Mouse (Mus musculus): Measurements from ENCODE around the gene Gstm6. TPM values are rescaled to one million over a fixed set of nuclear protein-coding genes. Genes with fewer than 3 reads are reported as not detected.
"Not testable (repeated sequence)": the region's sequence is repeated elsewhere in the genome, so short reads cannot be mapped to it uniquely, and the experiment has no call there.

Gene Gstm6
- polyA plus RNA-seq (2015; fragmentation: Nextera tagmentation; extraction: Ambion mirVana) = 14.5 and 17.3 TPM in 2 replicates

DNA sequence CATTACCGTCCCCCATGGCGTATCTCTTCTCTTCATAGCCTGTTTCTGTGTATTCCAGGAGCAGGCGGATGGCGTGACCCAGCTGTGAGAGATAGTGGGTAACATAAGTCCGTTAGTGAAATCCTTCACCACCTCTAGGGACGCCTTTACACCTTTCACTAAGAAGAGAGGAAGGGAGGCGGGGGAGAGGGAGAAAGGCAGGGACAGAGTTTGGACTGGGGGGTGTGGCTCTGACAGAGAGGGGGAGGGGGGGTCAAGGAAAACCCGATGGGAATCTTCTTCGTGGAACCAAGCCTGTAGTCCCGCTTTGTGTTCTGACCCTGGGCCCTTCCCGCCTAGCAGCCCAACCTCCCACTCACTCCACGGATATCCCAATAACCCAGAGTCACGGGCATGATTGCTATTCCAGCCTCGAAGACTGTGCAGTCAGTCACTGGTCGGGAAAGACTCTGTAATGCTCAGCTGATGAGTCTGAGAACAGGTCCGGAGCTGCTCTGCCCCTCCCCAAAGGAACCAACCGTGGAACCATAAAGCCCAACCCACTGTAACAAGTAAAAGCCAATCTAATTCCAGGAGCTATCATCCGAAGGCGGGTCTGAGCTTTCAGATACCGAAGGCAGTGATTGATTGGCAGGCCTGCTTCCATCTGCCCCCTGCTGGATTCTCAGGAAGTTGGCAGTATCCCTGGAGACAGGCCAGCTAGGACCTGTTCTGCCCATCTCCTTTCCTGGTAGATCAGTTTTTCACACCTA is at the start of gene Gstm6:
Gene Gstm6 (minus strand): TSS at position 511 of the 752 bp plus-strand sequence.
- Histone ChIP-seq H3K36me3 (no peaks in the 10 kb centered on the region), H3K9me3 (no peaks in the 10 kb centered on the region), H3K4me2 (replicated peaks) (peak within 1 kb of the TSS; percentile 53), H3K4me3 (replicated peaks) (peak within 1 kb of the TSS; percentile 30), H3K4me1 (replicated peaks) (peaks cover 23% of the 10 kb centered on the region), H3K9ac (replicated peaks) (peak within 1 kb of the TSS; percentile 50), H3K27me3 (no peaks in the 10 kb centered on the region), H3K27ac (no peak within 1 kb of the TSS)
- peak; percentile 90 for ATAC-seq
- 16% methylated on average over 20 of the region's 20 CpGs for WGBS

DNA sequence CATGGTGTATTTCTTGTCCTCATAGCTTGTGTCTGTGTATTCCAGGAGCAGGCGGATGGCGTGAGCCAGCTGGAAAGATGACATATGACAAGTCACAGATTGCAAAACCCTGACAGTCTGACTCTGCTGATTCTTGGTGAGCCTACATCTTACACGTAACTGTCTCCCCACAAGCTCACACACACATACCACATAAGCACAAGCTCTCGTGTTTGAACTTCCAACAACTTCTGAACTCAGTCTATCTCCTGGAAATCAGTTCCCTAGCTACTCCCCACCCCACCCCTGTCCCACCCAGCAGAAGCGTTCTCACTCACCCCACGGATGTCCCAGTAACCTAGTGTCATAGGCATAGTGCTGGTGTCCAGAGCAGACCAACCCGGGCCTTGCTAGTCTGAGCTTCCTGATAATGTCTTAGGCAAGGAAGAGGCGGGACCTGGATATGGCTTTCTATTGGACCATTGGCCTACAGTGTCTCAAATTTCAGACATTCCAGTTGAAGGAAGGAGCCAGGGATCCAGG is 42.6 kb upstream of the Gstm6 start, which contains the start of gene Gstm2:
Gene Gstm2 (minus strand): TSS at position 413 of the 522 bp plus-strand sequence.
- Histone ChIP-seq H3K27me3 (no peaks in the 10 kb centered on the region), H3K9me3 (no peaks in the 10 kb centered on the region), H3K27ac (no peak within 1 kb of the TSS), H3K4me2 (replicated peaks) (no peak within 1 kb of the TSS), H3K36me3 (no peaks in the 10 kb centered on the region), H3K4me3 (replicated peaks) (no peak within 1 kb of the TSS), H3K9ac (replicated peaks) (no peak within 1 kb of the TSS), H3K4me1 (replicated peaks) (no peaks in the 10 kb centered on the region)
- 67% methylated on average over 8 of the region's 8 CpGs for WGBS
- no peak for ATAC-seq

DNA sequence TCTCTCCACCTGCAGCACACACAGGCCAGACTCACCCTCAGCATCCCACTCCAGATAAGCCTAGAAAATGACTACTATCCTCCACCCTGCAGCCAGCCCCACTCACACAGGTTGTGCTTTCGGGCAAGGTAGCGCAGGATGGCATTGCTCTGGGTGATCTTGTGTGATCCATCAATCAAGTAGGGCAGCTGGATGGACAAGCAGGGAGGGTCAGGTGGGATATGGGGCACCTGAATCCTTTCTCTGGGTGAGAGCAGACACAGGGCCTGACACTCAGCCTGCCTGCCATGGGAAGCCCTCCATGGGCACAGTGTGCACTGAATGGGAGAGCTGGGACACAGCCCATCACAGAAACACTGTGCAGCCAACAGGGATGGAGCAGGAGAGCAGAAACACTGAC is 41.6 kb upstream of the Gstm6 start:
- H3K4me1 ChIP-seq (replicated peaks); ATAC-seq; H3K9ac ChIP-seq (replicated peaks); H3K4me2 ChIP-seq (replicated peaks); H3K9me3 ChIP-seq; H3K27me3 ChIP-seq; H3K36me3 ChIP-seq; H3K4me3 ChIP-seq (replicated peaks); H3K27ac ChIP-seq: not testable (repeated sequence)
- 98% methylated on average over 2 of the region's 2 CpGs for WGBS

DNA sequence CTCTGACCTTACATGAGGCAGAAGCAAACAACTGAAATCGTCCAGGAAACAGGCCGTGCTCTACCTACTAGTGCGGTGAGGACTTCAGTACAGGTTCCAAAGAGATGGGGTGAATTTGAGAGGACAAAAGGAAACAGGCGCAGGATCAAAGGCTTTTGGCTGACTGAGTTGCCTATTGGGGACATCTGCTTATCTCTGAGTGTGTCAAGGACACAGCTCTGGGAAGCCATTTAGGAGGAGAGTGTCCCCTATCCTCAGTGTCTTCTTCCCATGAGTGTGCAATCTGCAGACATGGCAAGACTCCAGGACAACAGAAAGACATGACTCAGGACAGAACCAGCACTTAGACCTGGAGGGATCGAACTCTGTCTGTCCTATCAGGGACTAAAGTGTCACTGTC is 40.9 kb upstream of the Gstm6 start:
- ATAC-seq = no peak
- Histone ChIP-seq H3K36me3 (no peaks in the 10 kb centered on the region), H3K9me3 (no peaks in the 10 kb centered on the region), H3K4me3 (replicated peaks) (no peak overlapping the region), H3K4me1 (replicated peaks) (no peaks in the 10 kb centered on the region), H3K27ac (no peak overlapping the region), H3K27me3 (no peaks in the 10 kb centered on the region), H3K4me2 (replicated peaks) (no peak overlapping the region), H3K9ac (replicated peaks) (no peak overlapping the region)
- WGBS = 89% methylated on average over 5 of the region's 5 CpGs

DNA sequence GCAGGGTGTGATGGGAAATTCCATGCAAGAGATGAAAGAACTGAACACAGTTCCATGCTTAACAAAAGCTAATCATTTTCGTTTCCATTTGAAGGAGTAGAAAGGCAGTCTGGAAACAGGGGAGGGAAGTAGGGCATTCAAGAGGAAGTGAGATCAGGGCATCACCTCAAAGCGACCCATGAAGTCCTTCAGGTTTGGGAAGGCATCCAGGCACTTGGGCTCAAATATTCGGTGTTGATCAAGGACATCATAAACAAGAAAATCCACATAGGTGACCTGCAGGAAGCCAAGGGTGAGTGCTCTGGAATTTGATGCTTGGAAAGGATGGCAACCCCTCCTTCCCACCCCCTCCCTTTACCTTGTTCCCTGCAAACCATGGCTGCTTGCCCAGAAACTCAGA is 40.2 kb upstream of the Gstm6 start:
- Histone ChIP-seq H3K27ac (no peak overlapping the region), H3K9me3 (no peaks in the 10 kb centered on the region), H3K4me1 (replicated peaks) (no peaks in the 10 kb centered on the region), H3K36me3 (no peaks in the 10 kb centered on the region), H3K4me3 (replicated peaks) (no peak overlapping the region), H3K4me2 (replicated peaks) (no peak overlapping the region), H3K27me3 (no peaks in the 10 kb centered on the region), H3K9ac (replicated peaks) (no peak overlapping the region)
- WGBS = 73% methylated on average over 3 of the region's 3 CpGs
- no peak for ATAC-seq

DNA sequence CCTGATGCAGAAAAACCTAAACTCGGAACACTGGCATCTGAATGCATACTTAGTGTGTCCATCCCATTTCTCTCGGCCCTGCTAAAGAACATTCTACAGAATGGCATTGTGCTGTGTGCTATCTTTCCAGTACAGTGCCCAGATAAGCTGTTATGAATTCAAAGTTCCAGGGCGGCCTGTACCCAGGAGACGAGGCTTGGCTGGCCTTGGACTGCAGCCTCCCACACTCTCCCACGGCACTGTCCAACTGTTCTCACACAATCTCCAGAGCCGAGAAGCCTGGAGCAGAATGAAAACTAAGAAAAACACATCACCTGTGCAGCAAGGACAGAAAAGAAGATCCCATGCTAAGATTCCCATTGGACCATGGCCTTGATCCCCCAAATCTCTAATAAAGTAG is 39.2 kb upstream of the Gstm6 start:
- H3K9ac ChIP-seq (replicated peaks) = no peak overlapping the region
- H3K9me3 ChIP-seq = no peaks in the 10 kb centered on the region
- no peaks in the 10 kb centered on the region for H3K27me3 ChIP-seq
- 86% methylated on average over 6 of the region's 6 CpGs for WGBS
- no peak overlapping the region for H3K27ac ChIP-seq
- H3K4me2 ChIP-seq (replicated peaks) = no peak overlapping the region
- ATAC-seq = no peak
- no peaks in the 10 kb centered on the region for H3K36me3 ChIP-seq
- H3K4me3 ChIP-seq (replicated peaks) = no peak overlapping the region
- H3K4me1 ChIP-seq (replicated peaks) = no peaks in the 10 kb centered on the region

DNA sequence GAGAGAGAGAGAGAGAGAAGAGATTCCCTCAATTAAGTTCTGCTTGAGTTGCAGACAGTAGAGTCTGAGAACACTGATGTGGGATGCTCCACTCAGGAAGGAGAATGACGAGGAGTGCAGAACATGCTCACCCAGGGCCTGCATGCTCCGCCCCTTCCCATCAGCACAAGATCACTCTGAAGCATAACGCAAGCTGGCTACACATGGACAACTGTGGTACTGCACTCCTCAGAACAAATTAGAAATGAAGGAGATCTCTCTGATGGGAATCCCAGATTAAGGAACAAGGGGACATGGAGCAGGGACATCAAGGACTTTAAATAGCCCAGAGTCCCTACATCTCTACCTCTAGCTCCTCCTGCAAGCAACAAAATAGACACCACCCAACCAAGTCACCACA is 37.7 kb upstream of the Gstm6 start:
- no peak for ATAC-seq
- no peaks in the 10 kb centered on the region for H3K4me1 ChIP-seq (replicated peaks)
- H3K27ac ChIP-seq = no peak overlapping the region
- no peak overlapping the region for H3K9ac ChIP-seq (replicated peaks)
- no peaks in the 10 kb centered on the region for H3K36me3 ChIP-seq
- 68% methylated on average over 3 of the region's 3 CpGs for WGBS
- H3K9me3 ChIP-seq = no peaks in the 10 kb centered on the region
- no peaks in the 10 kb centered on the region for H3K27me3 ChIP-seq
- H3K4me3 ChIP-seq (replicated peaks) = no peak overlapping the region
- H3K4me2 ChIP-seq (replicated peaks) = no peak overlapping the region

DNA sequence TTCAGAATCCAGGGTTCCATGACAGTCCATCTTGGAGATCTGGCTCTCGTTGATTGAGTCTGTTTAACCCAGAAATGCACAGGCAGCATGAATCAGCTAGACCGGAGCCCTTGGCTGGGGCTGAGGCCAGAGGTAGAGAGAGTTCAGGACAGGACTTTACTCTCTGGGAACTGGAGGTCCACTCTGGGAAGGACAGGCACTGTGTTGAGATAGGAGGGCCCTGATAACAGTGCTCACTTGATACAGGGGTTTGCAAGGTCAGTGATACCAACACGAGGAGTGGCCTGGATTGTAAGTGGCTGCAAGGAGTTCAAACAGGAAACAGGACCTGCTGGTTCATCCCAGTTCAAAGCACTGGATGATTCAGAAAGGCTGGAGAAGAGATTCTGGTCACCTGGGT is 34.1 kb upstream of the Gstm6 start:
- H3K9ac ChIP-seq (replicated peaks) = no peak overlapping the region
- no peak for ATAC-seq
- no peaks in the 10 kb centered on the region for H3K36me3 ChIP-seq
- no peak overlapping the region for H3K4me3 ChIP-seq (replicated peaks)
- no peaks in the 10 kb centered on the region for H3K27me3 ChIP-seq
- no peak overlapping the region for H3K27ac ChIP-seq
- no peaks in the 10 kb centered on the region; the same call in 1 of the 2 replicates for H3K9me3 ChIP-seq
- no peak overlapping the region for H3K4me2 ChIP-seq (replicated peaks)
- no peaks in the 10 kb centered on the region for H3K4me1 ChIP-seq (replicated peaks)
- 83% methylated on average over 3 of the region's 3 CpGs for WGBS

DNA sequence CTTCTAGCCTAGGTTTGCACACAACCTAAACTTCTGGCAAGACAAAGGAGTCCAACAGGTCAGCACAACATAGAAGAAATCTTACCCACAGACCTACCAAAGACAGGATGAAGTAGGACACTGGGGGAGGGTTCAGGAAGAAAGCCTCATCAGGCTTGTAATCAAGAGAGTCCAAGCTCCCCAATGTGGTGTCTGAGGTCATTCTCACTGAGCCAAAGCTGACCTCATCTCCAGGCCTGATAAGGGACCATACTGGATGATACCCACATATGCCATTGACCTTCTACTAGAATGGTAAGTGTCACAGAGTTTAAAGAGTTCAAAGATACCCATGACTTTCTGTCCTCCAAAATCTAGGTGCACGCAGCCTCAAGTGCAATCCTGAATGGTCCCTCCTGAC is 30.7 kb upstream of the Gstm6 start:
- Histone ChIP-seq H3K27me3 (0 out of 2 replicates have a peak, but pooled peaks cover 3% of the 10 kb centered on the region), H3K4me3 (replicated peaks) (no peak overlapping the region), H3K4me1 (replicated peaks) (no peaks in the 10 kb centered on the region), H3K36me3 (no peaks in the 10 kb centered on the region), H3K9ac (replicated peaks) (no peak overlapping the region), H3K4me2 (replicated peaks) (no peak overlapping the region), H3K27ac (no peak overlapping the region), H3K9me3 (no peaks in the 10 kb centered on the region; the same call in 1 of the 2 replicates)
- WGBS = 97% methylated on average over 1 of the region's 1 CpGs
- no peak for ATAC-seq

DNA sequence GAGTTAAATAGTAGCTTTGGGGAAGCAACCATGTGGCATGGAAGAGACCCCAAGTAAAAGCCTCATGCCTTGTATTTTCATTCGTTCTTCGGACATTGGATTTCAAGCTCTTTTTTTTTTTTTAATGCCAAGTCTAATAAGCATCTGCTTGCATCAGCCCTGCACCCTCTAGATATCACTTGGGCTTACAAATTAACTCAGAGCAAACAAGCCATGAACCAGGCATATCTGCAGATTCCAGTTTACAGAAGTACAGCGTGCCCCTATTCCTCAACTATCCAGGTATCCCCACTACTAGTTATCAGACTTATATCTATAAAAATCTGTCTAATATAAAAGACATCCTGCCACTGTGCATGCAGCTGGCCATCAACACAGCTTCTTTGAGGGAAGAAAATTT is 28.5 kb upstream of the Gstm6 start:
- ATAC-seq = no peak
- 0 out of 2 replicates have a peak, but pooled peaks cover 3% of the 10 kb centered on the region for H3K27me3 ChIP-seq
- H3K36me3 ChIP-seq = no peaks in the 10 kb centered on the region
- WGBS = 89% methylated on average over 3 of the region's 3 CpGs
- no peak overlapping the region for H3K4me2 ChIP-seq (replicated peaks)
- no peak overlapping the region for H3K9ac ChIP-seq (replicated peaks)
- H3K4me3 ChIP-seq (replicated peaks) = no peak overlapping the region
- no peaks in the 10 kb centered on the region; the same call in 1 of the 2 replicates for H3K9me3 ChIP-seq
- H3K27ac ChIP-seq = no peak overlapping the region
- H3K4me1 ChIP-seq (replicated peaks) = no peaks in the 10 kb centered on the region

DNA sequence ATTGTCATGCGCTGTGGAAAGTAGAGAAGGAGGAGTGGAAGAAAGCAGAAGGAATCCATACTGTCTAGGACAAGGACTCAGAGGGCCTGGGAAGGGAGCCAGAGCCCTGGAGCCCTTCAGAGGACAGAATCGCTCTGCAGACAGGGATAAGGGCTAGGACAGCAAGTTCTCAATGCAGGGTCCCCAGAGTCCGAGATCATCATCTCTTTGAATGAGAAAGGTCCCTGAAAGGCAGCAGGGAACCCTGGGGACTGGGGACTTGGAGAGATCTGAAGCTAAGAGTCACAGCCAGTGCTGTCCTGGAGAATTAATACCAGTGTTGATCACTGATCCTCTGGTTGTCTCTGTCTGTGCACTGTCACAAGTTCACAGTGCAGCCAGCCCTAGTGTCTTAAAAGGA is 27.6 kb upstream of the Gstm6 start:
- not testable (repeated sequence) for ATAC-seq; H3K27ac ChIP-seq; H3K4me2 ChIP-seq (replicated peaks); H3K9ac ChIP-seq (replicated peaks); H3K4me3 ChIP-seq (replicated peaks); H3K4me1 ChIP-seq (replicated peaks); H3K27me3 ChIP-seq; H3K9me3 ChIP-seq; H3K36me3 ChIP-seq
- 57% methylated on average over 3 of the region's 3 CpGs for WGBS

DNA sequence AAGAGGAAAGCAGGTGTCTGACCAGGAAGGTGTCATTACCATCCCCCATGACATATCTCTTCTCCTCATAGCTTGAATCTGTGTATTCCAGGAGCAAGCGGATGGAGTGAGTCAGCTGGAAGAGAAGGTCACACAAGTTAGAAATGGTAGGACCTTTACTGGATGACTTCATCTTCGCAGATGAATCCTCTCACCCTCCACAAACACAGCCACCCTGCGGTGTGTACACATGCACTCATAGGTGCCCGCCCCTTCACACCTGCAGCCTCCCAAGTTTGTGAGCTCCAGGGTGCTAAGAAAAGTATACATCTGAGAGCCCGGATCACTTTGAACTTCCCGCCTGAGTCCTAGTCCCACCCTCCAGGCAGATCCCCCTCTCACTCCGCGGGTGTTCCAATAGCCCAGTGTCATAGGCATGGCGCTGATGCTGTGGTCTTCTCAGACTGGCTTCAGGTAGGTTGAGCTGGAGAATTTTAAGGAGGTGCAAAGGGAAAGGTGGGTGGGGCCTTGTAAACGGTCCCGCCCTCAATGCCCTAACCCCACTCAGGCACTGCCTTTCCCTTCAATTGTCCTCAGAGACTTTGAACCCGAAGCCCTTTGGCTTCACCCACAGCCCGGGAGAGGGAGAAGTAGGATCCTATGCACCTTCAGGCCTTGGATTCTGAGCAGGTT is 25.3 kb upstream of the Gstm6 start, which contains the start of gene Gstm3:
Gene Gstm3 (minus strand): TSS at position 560 of the 672 bp plus-strand sequence.
- Histone ChIP-seq H3K4me2 (replicated peaks) (no peak within 1 kb of the TSS), H3K36me3 (no peaks in the 10 kb centered on the region), H3K27me3 (0 out of 2 replicates have a peak, but pooled peaks cover 3% of the 10 kb centered on the region), H3K4me3 (replicated peaks) (no peak within 1 kb of the TSS), H3K27ac (no peak within 1 kb of the TSS), H3K4me1 (replicated peaks) (peaks cover 6% of the 10 kb centered on the region; the same call in 1 of the 2 replicates), H3K9me3 (no peaks in the 10 kb centered on the region), H3K9ac (replicated peaks) (no peak within 1 kb of the TSS)
- no peak for ATAC-seq
- WGBS = 70% methylated on average over 13 of the region's 13 CpGs

All from midbrain, embryonic 13.5 days (tissue).